Mouse (Mus musculus): ENCODE results near the gene Trim8. TPM values are rescaled to one million over a fixed set of nuclear protein-coding genes. Genes with fewer than 3 reads are reported as not detected.

Trim8 gene
- total RNA-seq, 2 experiments from 2014 or later: 17.6 to 22.5 TPM

GRCm38 (mm10) chr19:46523480-46524151 lies 22.1 kb downstream of the Trim8 start:
- no peak for DNase-seq (ENCODE audit: low spot score)

GRCm38 (mm10) chr19:46524152-46524544 lies 22.6 kb downstream of the Trim8 start:
- DNase-seq (ENCODE audit: low spot score): no peak

- DNase-seq (ENCODE audit: low spot score): peak; percentile 78
Measured at GRCm38 (mm10) chr19:46524601-46525321, 23.3 kb downstream of the Trim8 start.

GRCm38 (mm10) chr19:46525691-46526631 lies 24.5 kb downstream of the Trim8 start:
- no peak for DNase-seq (ENCODE audit: low spot score)

GRCm38 (mm10) chr19:46527632-46528528 lies 26.4 kb downstream of the Trim8 start:
- no peak for DNase-seq (ENCODE audit: low spot score)

GRCm38 (mm10) chr19:46528529-46529213 lies 27.2 kb downstream of the Trim8 start:
- DNase-seq (ENCODE audit: low spot score): no peak

GRCm38 (mm10) chr19:46529601-46530448 lies 28.3 kb downstream of the Trim8 start:
- DNase-seq (ENCODE audit: low spot score): no peak

GRCm38 (mm10) chr19:46530449-46530990 lies 29.0 kb downstream of the Trim8 start:
- DNase-seq (ENCODE audit: low spot score): no peak

GRCm38 (mm10) chr19:46531071-46532030 lies 29.8 kb downstream of the Trim8 start:
- DNase-seq (ENCODE audit: low spot score): no peak

GRCm38 (mm10) chr19:46532031-46532688 lies 30.7 kb downstream of the Trim8 start:
- DNase-seq (ENCODE audit: low spot score): no peak

- DNase-seq (ENCODE audit: low spot score): no peak
Measured at GRCm38 (mm10) chr19:46533066-46533465, 31.6 kb downstream of the Trim8 start.

GRCm38 (mm10) chr19:46533525-46533924 lies 32.0 kb downstream of the Trim8 start:
- DNase-seq (ENCODE audit: low spot score): no peak

GRCm38 (mm10) chr19:46534542-46535098 lies 33.1 kb downstream of the Trim8 start:
- no peak for DNase-seq (ENCODE audit: low spot score)

- DNase-seq (ENCODE audit: low spot score): no peak
Measured at GRCm38 (mm10) chr19:46537357-46537756, 35.9 kb downstream of the Trim8 start.

GRCm38 (mm10) chr19:46538213-46538612 lies 36.7 kb downstream of the Trim8 start:
- no peak for DNase-seq (ENCODE audit: low spot score)

- no peak for DNase-seq (ENCODE audit: low spot score)
Measured at GRCm38 (mm10) chr19:46542750-46543149, 41.2 kb downstream of the Trim8 start.

GRCm38 (mm10) chr19:46547565-46547964 lies 46.1 kb downstream of the Trim8 start:
- no peak for DNase-seq (ENCODE audit: low spot score)

Data from gastrocnemius, adult 18-20 months (tissue).